Mouse (Mus musculus) liver, adult 2 months (tissue): Measurements from ENCODE around the gene Tgfbr3. TPM values are rescaled to one million over a fixed set of nuclear protein-coding genes. Genes with fewer than 3 reads are reported as not detected.

Source experiments
- DNase-seq: peaks from one replicate; pipeline ENCODE4 v3.0.0-alpha.2; 2011; ENCODE audit warnings: low read depth, low spot score; ENCODE audit errors: extremely low read depth
- H3K27ac ChIP-seq: fragments of 200-500 bp; replicated peaks from 2 replicates; pipeline ENCODE4 v1.5.1; 2012; ENCODE audit warnings: low read depth, mild to moderate bottlenecking, control low read depth, inconsistent platforms, low read length; ENCODE audit not compliant: insufficient read depth
- H3K27me3 ChIP-seq: fragments of 200-500 bp; 2 replicates; pipeline ENCODE4 v1.6.1; 2012; ENCODE audit warnings: mild to moderate bottlenecking, moderate library complexity, low read length, inconsistent platforms; ENCODE audit not compliant: control insufficient read depth, insufficient read depth
- H3K36me3 ChIP-seq: fragments of 200-500 bp; 2 replicates; pipeline ENCODE4 v1.6.1; 2012; ENCODE audit warnings: low read length, inconsistent platforms; ENCODE audit not compliant: control insufficient read depth, insufficient read depth
- H3K4me1 ChIP-seq: fragments of 200-500 bp; 2 replicates; pipeline ENCODE4 v1.6.1; 2011; ENCODE audit warnings: low read length; ENCODE audit not compliant: control insufficient read depth, insufficient read depth
- H3K4me3 ChIP-seq: fragments of 200-500 bp; 2 replicates; pipeline ENCODE4 v1.5.1; 2011; ENCODE audit warnings: low read depth, mild to moderate bottlenecking, control low read depth, low read length, moderate library complexity; ENCODE audit not compliant: insufficient read depth
- H3K79me2 ChIP-seq: fragments of 200-500 bp; 2 replicates; pipeline ENCODE4 v1.6.1; 2012; ENCODE audit warnings: inconsistent platforms, mild to moderate bottlenecking, low read length, moderate library complexity; ENCODE audit not compliant: control insufficient read depth, insufficient read depth
- H3K9ac ChIP-seq: fragments of 200-500 bp; 2 replicates; pipeline ENCODE4 v1.6.1; 2012; ENCODE audit warnings: low read depth, mild to moderate bottlenecking, control low read depth, inconsistent platforms, low read length
- CTCF ChIP-seq: fragments of 200-500 bp; IDR thresholded peaks from 2 replicates; pipeline ENCODE4 v1.5.1; 2011; ENCODE audit warnings: low read depth, low read length, control low read depth
- POLR2A ChIP-seq: fragments of 200-500 bp; IDR thresholded peaks from 2 replicates; pipeline ENCODE4 v1.6.1; 2011; ENCODE audit warnings: low read length, control low read depth; ENCODE audit not compliant: insufficient read depth; ENCODE audit errors: extremely low read depth
- WGBS: fragments of 180-500 bp; shearing (Covaris S2); methylation state at CpG from one replicate; pipeline ENCODE4 v1.1.7; 2018; 5-methylcytosine and 5-hydroxymethylcytosine counted together
- polyA plus RNA-seq: library from polyadenylated mRNA; depleted of rRNA; stranded (reverse); fragments of >200 nt; gene quantifications from 2 replicates; pipeline ENCODE4 v1.2.3, GENCODE M21; 2012
- total RNA-seq: library from RNA; depleted of rRNA; stranded (reverse); fragments of >200 nt; gene quantifications from 2 replicates; pipeline ENCODE4 v1.2.3, GENCODE M21; 2014

Gene Tgfbr3
- total and polyA plus RNA-seq, 2 experiments: 4.0 to 6.6 TPM

GRCm38 (mm10) chr5:107164856-107165255 lies 124.6 kb downstream of the Tgfbr3 start:
- Histone ChIP-seq H3K4me1 (peaks cover 12% of the 10 kb centered on the region), H3K27ac (no peak overlapping the region), H3K79me2 (no peaks in the 10 kb centered on the region), H3K9ac (no peak overlapping the region), H3K27me3 (no peaks in the 10 kb centered on the region), H3K4me3 (no peak overlapping the region), H3K36me3 (no peaks in the 10 kb centered on the region)
- WGBS: 89% methylated on average over 4 of the region's 4 CpGs
- DNase-seq: no peak
- no peak for TF ChIP-seq POLR2A
- no peak for TF ChIP-seq CTCF

GRCm38 (mm10) chr5:107164146-107164545 lies 125.3 kb downstream of the Tgfbr3 start:
- H3K27me3 ChIP-seq: no peaks in the 10 kb centered on the region
- DNase-seq: no peak
- no peak overlapping the region for H3K4me3 ChIP-seq
- H3K36me3 ChIP-seq: no peaks in the 10 kb centered on the region
- H3K4me1 ChIP-seq: peaks cover 11% of the 10 kb centered on the region
- H3K79me2 ChIP-seq: no peaks in the 10 kb centered on the region
- no peak overlapping the region for H3K27ac ChIP-seq
- TF ChIP-seq POLR2A (no peak), CTCF (no peak)
- WGBS: 75% methylated on average over 4 of the region's 4 CpGs
- H3K9ac ChIP-seq: no peak overlapping the region

GRCm38 (mm10) chr5:107163336-107163735 lies 126.1 kb downstream of the Tgfbr3 start:
- Histone ChIP-seq H3K79me2 (no peaks in the 10 kb centered on the region), H3K9ac (no peak overlapping the region), H3K36me3 (no peaks in the 10 kb centered on the region), H3K4me1 (peaks cover 9% of the 10 kb centered on the region), H3K27me3 (no peaks in the 10 kb centered on the region), H3K27ac (no peak overlapping the region), H3K4me3 (no peak overlapping the region)
- no peak for DNase-seq
- TF ChIP-seq POLR2A: no peak
- no peak for TF ChIP-seq CTCF

- Histone ChIP-seq H3K79me2 (no peaks in the 10 kb centered on the region), H3K36me3 (no peaks in the 10 kb centered on the region), H3K4me1 (peaks cover 9% of the 10 kb centered on the region), H3K9ac (no peak overlapping the region), H3K27me3 (no peaks in the 10 kb centered on the region), H3K27ac (no peak overlapping the region), H3K4me3 (no peak overlapping the region)
- 93% methylated on average over 6 of the region's 6 CpGs for WGBS
- DNase-seq: no peak
- TF ChIP-seq POLR2A: no peak
- TF ChIP-seq CTCF: no peak
Observed at GRCm38 (mm10) chr5:107162812-107163211, 126.6 kb downstream of the Tgfbr3 start.

- Histone ChIP-seq H3K27me3 (no peaks in the 10 kb centered on the region), H3K27ac (no peak overlapping the region)
- DNase-seq: no peak
Observed at GRCm38 (mm10) chr5:107162319-107162718, 127.1 kb downstream of the Tgfbr3 start.

GRCm38 (mm10) chr5:107159914-107160890 lies 129.2 kb downstream of the Tgfbr3 start:
- no peaks in the 10 kb centered on the region for H3K79me2 ChIP-seq
- no peak overlapping the region for H3K9ac ChIP-seq
- no peaks in the 10 kb centered on the region for H3K4me1 ChIP-seq
- no peak for TF ChIP-seq POLR2A
- H3K27me3 ChIP-seq: no peaks in the 10 kb centered on the region
- no peak for DNase-seq
- whole genome bisulfite sequencing: 89% methylated on average over 8 of the region's 8 CpGs
- no peak overlapping the region for H3K27ac ChIP-seq
- H3K4me3 ChIP-seq: no peak overlapping the region
- H3K36me3 ChIP-seq: no peaks in the 10 kb centered on the region

More at GRCm38 (mm10) chr5:107162319-107162718, 127.1 kb downstream of the Tgfbr3 start:
- H3K4me3 ChIP-seq: no peak overlapping the region
- H3K79me2 ChIP-seq: no peaks in the 10 kb centered on the region
- no peak overlapping the region for H3K9ac ChIP-seq
- H3K36me3 ChIP-seq: no peaks in the 10 kb centered on the region
- no peak for TF ChIP-seq CTCF
- no peak for TF ChIP-seq POLR2A
- peaks cover 7% of the 10 kb centered on the region for H3K4me1 ChIP-seq
- 90% methylated on average over 4 of the region's 4 CpGs for WGBS
